21 mouse cellular contexts compared by ENCODE assay signal in genomic region chrX:82987683-82988082, GRCm38 (mm10). TPM values are rescaled to one million over a fixed set of nuclear protein-coding genes. Genes with fewer than 3 reads are reported as not detected.
DNase-seq lines count a peak whose midpoint lies in the region; ATAC-seq and TF ChIP-seq lines count a peak whose summit lies in the region.
"Had no signal": no experiment of that assay in that cellular context is flagged by ENCODE, and none has a peak within 500 bp of the region (broad histone marks: within the 10 kb centered on the region; RNA-seq: fewer than 3 reads in every experiment).

No protein-coding gene starts in this region.

- H3K79me2 ChIP-seq in heart, adult 2 months (replicated peaks; ENCODE audit: control insufficient read depth, insufficient read depth, low read length), result no peaks in the 10 kb centered on the region

- DNase-seq in heart, adult 2 months, result peak; percentile 19 to 28
- DNase-seq in heart, postnatal 25 days (ENCODE audit: low spot score), result no peak
- peak; percentile 0 for DNase-seq in lung, postnatal 10 days
- no peak for DNase-seq in lung, postnatal 36 days
- peak; percentile 49 for DNase-seq in heart, postnatal 0 days (ENCODE audit: low spot score)
- DNase-seq in cerebellum, adult 18-20 months, result no peak
- DNase-seq in left cerebral cortex, adult 11 months (ENCODE audit: low spot score), result no peak
- DNase-seq: adrenal gland, adult 2 months; adrenal gland, postnatal 25 days; cerebellum, adult 8-10 months; cerebellum, postnatal 14 days; embryo, embryonic 11 days; gastrocnemius, adult 2 months; gastrocnemius, postnatal 25 days; kidney, adult 8-10 months had no signal

- TF ChIP-seq EP300 in heart, adult 2 months (IDR thresholded peaks at IDR 0.05; ENCODE audit: insufficient read depth, low read depth, low read length), result no peak
- TF ChIP-seq EP300 in heart, postnatal 0 days (IDR thresholded peaks at IDR 0.05; ENCODE audit: low read depth), result no peak

- H3K4me2 ChIP-seq in heart, postnatal 0 days (ENCODE audit: low read depth, low read length), result no peak overlapping the region
- H3K4me2 ChIP-seq: embryonic facial prominence, embryonic 12.5 days; forebrain, embryonic 13.5 days; hindbrain, embryonic 12.5 days had no signal

- no peaks in the 10 kb centered on the region for H3K36me3 ChIP-seq in heart, adult 2 months (ENCODE audit: control insufficient read depth, insufficient read depth, low read length)
- no peaks in the 10 kb centered on the region for H3K36me3 ChIP-seq in heart, postnatal 0 days (replicated peaks; ENCODE audit: control insufficient read depth, insufficient read depth, low read length)
- H3K36me3 ChIP-seq: embryonic facial prominence, embryonic 12.5 days; hindbrain, embryonic 12.5 days had no signal

- ATAC-seq in heart, postnatal 0 days (ENCODE audit: insufficient read depth, low read depth), result no peak
- ATAC-seq: forebrain, embryonic 13.5 days; hindbrain, embryonic 16.5 days; inflammation-experienced regulatory T-cells, adult 6 months; intestine, postnatal 0 days had no signal

- WGBS in heart, adult 2 months, result 63% methylated on average over 1 of the region's 1 CpGs
- 55% methylated on average over 1 of the region's 1 CpGs for WGBS in heart, postnatal 0 days

- TF ChIP-seq CTCF in heart, adult 2 months (IDR thresholded peaks at IDR 0.05), result no peak
- no peak for TF ChIP-seq CTCF in heart, postnatal 0 days (IDR thresholded peaks at IDR 0.05; ENCODE audit: low read depth)

- intact Hi-C loops in heart, adult 2 months (cut with DNase I), result no loop called here
- intact Hi-C loops in heart, postnatal 25 days (cut with DNase I), result no loop called here

- no peak overlapping the region for H3K27ac ChIP-seq in heart, adult 2 months
- H3K27ac ChIP-seq in heart, postnatal 0 days (ENCODE audit: low read depth), result no peak overlapping the region
- H3K27ac ChIP-seq: embryonic facial prominence, embryonic 12.5 days; forebrain, embryonic 13.5 days; gastrocnemius, adult 2 months; hindbrain, embryonic 12.5 days had no signal

- H3K4me3 ChIP-seq in heart, adult 2 months, result no peak overlapping the region
- no peak overlapping the region for H3K4me3 ChIP-seq in heart, postnatal 0 days (ENCODE audit: low read depth, low read length)
- H3K4me3 ChIP-seq: embryonic facial prominence, embryonic 12.5 days; forebrain, embryonic 13.5 days; gastrocnemius, adult 2 months; hindbrain, embryonic 12.5 days had no signal

- H3K27me3 ChIP-seq in heart, adult 2 months (ENCODE audit: control insufficient read depth, insufficient read depth, low read length), result no peaks in the 10 kb centered on the region
- H3K27me3 ChIP-seq in heart, postnatal 0 days (ENCODE audit: control insufficient read depth, insufficient read depth, low read length), result no peaks in the 10 kb centered on the region
- H3K27me3 ChIP-seq: embryonic facial prominence, embryonic 12.5 days; forebrain, embryonic 13.5 days; hindbrain, embryonic 12.5 days had no signal

- no peaks in the 10 kb centered on the region for H3K4me1 ChIP-seq in heart, adult 2 months (ENCODE audit: control insufficient read depth, insufficient read depth, low read length)
- no peaks in the 10 kb centered on the region for H3K4me1 ChIP-seq in heart, postnatal 0 days (ENCODE audit: control insufficient read depth, insufficient read depth)
- H3K4me1 ChIP-seq: embryonic facial prominence, embryonic 12.5 days; forebrain, embryonic 13.5 days; hindbrain, embryonic 12.5 days had no signal

- no peaks in the 10 kb centered on the region for H3K9me3 ChIP-seq in heart, postnatal 0 days (replicated peaks; ENCODE audit: control insufficient read depth, low read length)
- H3K9me3 ChIP-seq: embryonic facial prominence, embryonic 12.5 days; forebrain, embryonic 13.5 days; hindbrain, embryonic 12.5 days had no signal

- no peak for TF ChIP-seq POLR2A in heart, adult 2 months (IDR thresholded peaks at IDR 0.05; ENCODE audit: insufficient read depth, low read depth, low read length)

- H3K9ac ChIP-seq in heart, adult 2 months (ENCODE audit: low read depth, low read length), result no peak overlapping the region
- no peak overlapping the region for H3K9ac ChIP-seq in heart, postnatal 0 days (replicated peaks; ENCODE audit: low read depth, low read length)
- H3K9ac ChIP-seq: embryonic facial prominence, embryonic 12.5 days; forebrain, embryonic 13.5 days; hindbrain, embryonic 12.5 days had no signal

RNA-seq across cellular contexts. Expression of gene Dmd, which starts 39.0 kb away (rescaled TPM):
- 10 to 100 TPM; 68.9 to 79.1 TPM for total RNA-seq in heart, adult 2 months (2021)
- 20.8 and 34.4 TPM in 2 replicates for polyA plus RNA-seq in heart, adult 2 months (2012; rRNA removed)
- 100 to 1,000 TPM in 1 of 2 experiments, 10 to 100 TPM in 1; 87.2 to 109 TPM for total RNA-seq in heart, postnatal 25 days (2021)
- 65.9 and 85.8 TPM in 2 replicates for total RNA-seq in heart, postnatal 0 days (2014; rRNA removed; ENCODE audit: low replicate concordance)
- polyA plus RNA-seq in heart, postnatal 0 days (2015; fragmentation: Nextera tagmentation; extraction: Ambion mirVana), result 23.3 and 25.6 TPM in 2 replicates

Comparison
In these comparisons a context has a peak if more than half of its experiments do, and no peak if none do; other contexts are left out.
1. DNase-seq: peak in heart, adult 2 months (2 of 2), lung, postnatal 10 days (single experiment) and heart, postnatal 0 days (single experiment); none in heart, postnatal 25 days (single experiment), lung, postnatal 36 days (single experiment), cerebellum, adult 18-20 months (0 of 2) and left cerebral cortex, adult 11 months (single experiment).